ENCODE assay signal across 8 mouse cellular contexts in genomic region chr9:21614864-21615616, GRCm38 (mm10). TPM values are rescaled to one million over a fixed set of nuclear protein-coding genes. Genes with fewer than 3 reads are reported as not detected.
DNase-seq lines count a peak whose midpoint lies in the region; ATAC-seq and TF ChIP-seq lines count a peak whose summit lies in the region.

No protein-coding gene starts in this region.

- TF ChIP-seq EP300 in stomach, postnatal 0 days (optimal IDR thresholded peaks at IDR 0.05), result no peak

- no peaks in the 10 kb centered on the region for H3K27me3 ChIP-seq in erythroblast, embryonic 14.5 days (ENCODE audit: control insufficient read depth)
- no peaks in the 10 kb centered on the region for H3K27me3 ChIP-seq in testis, adult 2 months (ENCODE audit: control insufficient read depth, insufficient read depth, low read length)
- no peaks in the 10 kb centered on the region for H3K27me3 ChIP-seq in limb, embryonic 14.5 days (ENCODE audit: control insufficient read depth, insufficient read depth, low read length)
- H3K27me3 ChIP-seq in stomach, postnatal 0 days (ENCODE audit: control insufficient read depth, insufficient read depth, low read length), result no peaks in the 10 kb centered on the region

- TF ChIP-seq CTCF in testis, adult 2 months (IDR thresholded peaks at IDR 0.05; ENCODE audit: control insufficient read depth, insufficient read depth, insufficient replicate concordance, low read depth, low read length), result no peak
- no peak for TF ChIP-seq CTCF in stomach, postnatal 0 days (IDR thresholded peaks at IDR 0.05; ENCODE audit: low read depth)

- TF ChIP-seq POLR2A in testis, adult 2 months (IDR thresholded peaks at IDR 0.05; ENCODE audit: control insufficient read depth, low read depth, low read length), result no peak
- no peak for TF ChIP-seq POLR2A in limb, embryonic 14.5 days (IDR thresholded peaks at IDR 0.05; ENCODE audit: borderline replicate concordance, extremely low read depth, insufficient read depth, insufficient read length)

- peak overlapping the region; percentile 68 for H3K4me2 ChIP-seq in limb, embryonic 14.5 days (replicated peaks; ENCODE audit: low read depth, low read length, severe bottlenecking)
- H3K4me2 ChIP-seq in stomach, postnatal 0 days (replicated peaks; ENCODE audit: low read depth), result peak overlapping the region; percentile 64

- H3K9me3 ChIP-seq in erythroblast, embryonic 14.5 days (ENCODE audit: control insufficient read depth, low read length), result no peaks in the 10 kb centered on the region
- H3K9me3 ChIP-seq in limb, embryonic 14.5 days (ENCODE audit: control insufficient read depth, low read length), result no peaks in the 10 kb centered on the region
- no peaks in the 10 kb centered on the region for H3K9me3 ChIP-seq in stomach, postnatal 0 days (ENCODE audit: control insufficient read depth, low read length)

- peak overlapping the region; percentile 81 for H3K27ac ChIP-seq in testis, adult 2 months (ENCODE audit: control insufficient read depth, insufficient read depth, low read depth, low read length)
- H3K27ac ChIP-seq in limb, embryonic 14.5 days (replicated peaks; ENCODE audit: low read depth, low read length), result peak overlapping the region; percentile 97
- H3K27ac ChIP-seq in stomach, postnatal 0 days (replicated peaks), result peak overlapping the region; percentile 98

- peaks cover 15% of the 10 kb centered on the region for H3K36me3 ChIP-seq in erythroblast, embryonic 14.5 days (ENCODE audit: control insufficient read depth)
- H3K36me3 ChIP-seq in testis, adult 2 months (ENCODE audit: control insufficient read depth, insufficient read depth, low read length), result no peaks in the 10 kb centered on the region
- H3K36me3 ChIP-seq in limb, embryonic 14.5 days (ENCODE audit: control insufficient read depth, insufficient read depth, low read length), result peaks cover 8% of the 10 kb centered on the region; the same call in 1 of the 2 replicates
- no peaks in the 10 kb centered on the region for H3K36me3 ChIP-seq in stomach, postnatal 0 days (ENCODE audit: control insufficient read depth, insufficient read depth, low read length)

- 77% methylated on average over 15 of the region's 15 CpGs for WGBS in limb, embryonic 14.5 days
- WGBS in stomach, postnatal 0 days, result 66% methylated on average over 15 of the region's 15 CpGs

- H3K9ac ChIP-seq in limb, embryonic 14.5 days (ENCODE audit: low read depth, low read length, severe bottlenecking), result peak overlapping the region; percentile 80
- peak overlapping the region; percentile 67 for H3K9ac ChIP-seq in stomach, postnatal 0 days (ENCODE audit: low read length)

- no peak for DNase-seq in testis, postnatal 14 days (ENCODE audit: low spot score)
- DNase-seq in limb, embryonic 14.5 days (ENCODE audit: low spot score), result no peak
- DNase-seq in stomach, postnatal 0 days (ENCODE audit: low spot score), result no peak
- no peak for DNase-seq in ovary, postnatal 36 days (ENCODE audit: low spot score)
- no peak for DNase-seq in cerebellum, postnatal 25 days

- H3K4me3 ChIP-seq in erythroblast, embryonic 14.5 days (replicated peaks), result peak overlapping the region; percentile 87
- H3K4me3 ChIP-seq in testis, adult 2 months (ENCODE audit: control insufficient read depth, low read depth, low read length), result peak overlapping the region; percentile 96
- H3K4me3 ChIP-seq in limb, embryonic 14.5 days (replicated peaks; ENCODE audit: low read length), result peak overlapping the region; percentile 82
- H3K4me3 ChIP-seq in stomach, postnatal 0 days (ENCODE audit: low read depth, low read length), result peak overlapping the region; percentile 84

- peaks cover 37% of the 10 kb centered on the region for H3K4me1 ChIP-seq in erythroblast, embryonic 14.5 days (ENCODE audit: control insufficient read depth)
- peaks cover 8% of the 10 kb centered on the region; the same call in 1 of the 2 replicates for H3K4me1 ChIP-seq in testis, adult 2 months (ENCODE audit: control insufficient read depth, insufficient read depth, low read length)
- peaks cover 12% of the 10 kb centered on the region; the same call in 1 of the 2 replicates for H3K4me1 ChIP-seq in limb, embryonic 14.5 days (ENCODE audit: control insufficient read depth, insufficient read depth, low read length)
- no peaks in the 10 kb centered on the region; the same call in 1 of the 2 replicates for H3K4me1 ChIP-seq in stomach, postnatal 0 days (replicated peaks; ENCODE audit: control insufficient read depth, insufficient read depth)

- no peak; the same call in 1 of the 2 replicates for ATAC-seq in erythroblast, adult 5-6 weeks (replicated peaks; ENCODE audit: low FRiP score, poor library complexity, severe bottlenecking)
- no peak for ATAC-seq in limb, embryonic 14.5 days (ENCODE audit: low FRiP score, low read depth)
- ATAC-seq in stomach, postnatal 0 days (ENCODE audit: low FRiP score, low TSS enrichment), result no peak

RNA-seq across cellular contexts. Expression of gene Smarca4, which starts 0.9 kb away (rescaled TPM):
- 11.0 and 11.3 TPM in 2 replicates for polyA plus RNA-seq in erythroblast, embryonic 14.5 days (2012)
- 18.4 and 19.6 TPM in 2 replicates for total RNA-seq in erythroblast, adult 5-6 weeks (2015; ENCODE audit: low replicate concordance)
- 25.8 and 33.6 TPM in 2 replicates for total RNA-seq in erythroblast, adult 5-6 weeks (2017; ENCODE audit: low replicate concordance)
- polyA plus RNA-seq in testis, adult 2 months (2012; rRNA removed), result 44.4 and 45.4 TPM in 2 replicates
- polyA plus RNA-seq in limb, embryonic 14.5 days (2012; rRNA removed), result 94.4 and 94.8 TPM in 2 replicates
- polyA plus RNA-seq in limb, embryonic 14.5 days (2014; fragmentation: Nextera tagmentation; extraction: Ambion mirVana), result 81.1 and 90.4 TPM in 2 replicates
- 27.2 and 29.0 TPM in 2 replicates for polyA plus RNA-seq in stomach, postnatal 0 days (2015; fragmentation: Nextera tagmentation; extraction: Ambion mirVana)

RNA-seq across cellular contexts. Expression of gene Yipf2, which starts 22.4 kb away (rescaled TPM):
- 0.20 and 0.25 TPM in 2 replicates for polyA plus RNA-seq in erythroblast, embryonic 14.5 days (2012)
- total RNA-seq in erythroblast, adult 5-6 weeks (2015; ENCODE audit: low replicate concordance), result 1.3 and 2.3 TPM in 2 replicates
- 2.6 and 5.7 TPM in 2 replicates for total RNA-seq in erythroblast, adult 5-6 weeks (2017; ENCODE audit: low replicate concordance)
- 33.8 and 35.6 TPM in 2 replicates for polyA plus RNA-seq in testis, adult 2 months (2012; rRNA removed)
- 19.6 and 24.0 TPM in 2 replicates for polyA plus RNA-seq in limb, embryonic 14.5 days (2012; rRNA removed)
- 18.1 and 23.6 TPM in 2 replicates for polyA plus RNA-seq in limb, embryonic 14.5 days (2014; fragmentation: Nextera tagmentation; extraction: Ambion mirVana)
- 22.5 and 25.5 TPM in 2 replicates for polyA plus RNA-seq in stomach, postnatal 0 days (2015; fragmentation: Nextera tagmentation; extraction: Ambion mirVana)

RNA-seq across cellular contexts. Expression of gene Timm29, which starts 22.5 kb away (rescaled TPM):
- 0.74 and 1.2 TPM in 2 replicates for polyA plus RNA-seq in erythroblast, embryonic 14.5 days (2012)
- 11.1 and 16.7 TPM in 2 replicates for total RNA-seq in erythroblast, adult 5-6 weeks (2015; ENCODE audit: low replicate concordance)
- total RNA-seq in erythroblast, adult 5-6 weeks (2017; ENCODE audit: low replicate concordance), result 16.2 and 17.0 TPM in 2 replicates
- polyA plus RNA-seq in testis, adult 2 months (2012; rRNA removed), result 16.5 and 17.0 TPM in 2 replicates
- polyA plus RNA-seq in limb, embryonic 14.5 days (2012; rRNA removed), result 35.5 and 40.8 TPM in 2 replicates
- 39.8 and 43.0 TPM in 2 replicates for polyA plus RNA-seq in limb, embryonic 14.5 days (2014; fragmentation: Nextera tagmentation; extraction: Ambion mirVana)
- 16.5 and 18.2 TPM in 2 replicates for polyA plus RNA-seq in stomach, postnatal 0 days (2015; fragmentation: Nextera tagmentation; extraction: Ambion mirVana)

Comparison
In these comparisons a context has a peak if more than half of its experiments do, and no peak if none do; other contexts are left out.
1. RNA of gene Yipf2, which starts 22.4 kb away (polyA plus RNA-seq): 33.8 to 35.6 TPM in testis, adult 2 months, 22.5 to 25.5 TPM in stomach, postnatal 0 days and 18.1 to 24.0 TPM in limb, embryonic 14.5 days; 0.20 to 0.25 TPM in erythroblast, embryonic 14.5 days; every median in the first group is over 10 times any median in the second.
2. Peak in every context shown above with its lines, with median percentiles within 50 percentile points of each other: H3K4me3 ChIP-seq and H3K27ac ChIP-seq.